Mouse (Mus musculus) ZHBTc4 (cell line): Measurements from ENCODE around the gene 5730522E02Rik.

Experiments used
- DNase-seq: peaks from one replicate; pipeline ENCODE4 v3.0.0-alpha.2; 2011; ENCODE audit warnings: low read depth, low spot score

5730522E02Rik gene

GRCm38 (mm10) chr11:26004018-26004417, 206.5 kb downstream of the 5730522E02Rik start:
- no peak for DNase-seq

GRCm38 (mm10) chr11:25999738-26000137, 210.8 kb downstream of the 5730522E02Rik start:
- peak; percentile 10 for DNase-seq

GRCm38 (mm10) chr11:25997469-25997868, 213.1 kb downstream of the 5730522E02Rik start:
- no peak for DNase-seq

GRCm38 (mm10) chr11:25994128-25994527, 216.4 kb downstream of the 5730522E02Rik start:
- peak; percentile 87 for DNase-seq

- no peak for DNase-seq
Observed at GRCm38 (mm10) chr11:25992216-25992615, 218.3 kb downstream of the 5730522E02Rik start.

- DNase-seq, result no peak
Observed at GRCm38 (mm10) chr11:25978736-25979276, 231.8 kb downstream of the 5730522E02Rik start.

- no peak for DNase-seq
Observed at GRCm38 (mm10) chr11:25941504-25941903, 269.1 kb downstream of the 5730522E02Rik start.

- DNase-seq, result no peak
Observed at GRCm38 (mm10) chr11:25940716-25941294, 269.8 kb downstream of the 5730522E02Rik start.

- no peak for DNase-seq
Observed at GRCm38 (mm10) chr11:25926267-25926666, 284.3 kb downstream of the 5730522E02Rik start.

GRCm38 (mm10) chr11:25902321-25902720, 308.2 kb downstream of the 5730522E02Rik start:
- no peak for DNase-seq

- DNase-seq, result no peak
Observed at GRCm38 (mm10) chr11:25901666-25902065, 308.9 kb downstream of the 5730522E02Rik start.

GRCm38 (mm10) chr11:25893906-25894305, 316.7 kb downstream of the 5730522E02Rik start:
- DNase-seq, result no peak

GRCm38 (mm10) chr11:25872983-25873382, 337.6 kb downstream of the 5730522E02Rik start:
- DNase-seq, result no peak

GRCm38 (mm10) chr11:25872317-25872716, 338.2 kb downstream of the 5730522E02Rik start:
- no peak for DNase-seq

GRCm38 (mm10) chr11:25866292-25866691, 344.3 kb downstream of the 5730522E02Rik start:
- DNase-seq, result no peak

- DNase-seq, result peak; percentile 77
Observed at GRCm38 (mm10) chr11:25862686-25863085, 347.9 kb downstream of the 5730522E02Rik start.

- DNase-seq, result no peak
Observed at GRCm38 (mm10) chr11:25856629-25857568, 353.7 kb downstream of the 5730522E02Rik start.

- DNase-seq, result no peak
Observed at GRCm38 (mm10) chr11:25855794-25856193, 354.8 kb downstream of the 5730522E02Rik start.

GRCm38 (mm10) chr11:25854216-25854615, 356.3 kb downstream of the 5730522E02Rik start:
- DNase-seq, result no peak

- DNase-seq, result no peak
Observed at GRCm38 (mm10) chr11:25853032-25853431, 357.5 kb downstream of the 5730522E02Rik start.

GRCm38 (mm10) chr11:25848824-25849644, 361.5 kb downstream of the 5730522E02Rik start:
- DNase-seq, result no peak

- DNase-seq, result no peak
Observed at GRCm38 (mm10) chr11:25838451-25838850, 372.1 kb downstream of the 5730522E02Rik start.
